Mouse (Mus musculus): ENCODE measurements around the gene Nfib.

DNA sequence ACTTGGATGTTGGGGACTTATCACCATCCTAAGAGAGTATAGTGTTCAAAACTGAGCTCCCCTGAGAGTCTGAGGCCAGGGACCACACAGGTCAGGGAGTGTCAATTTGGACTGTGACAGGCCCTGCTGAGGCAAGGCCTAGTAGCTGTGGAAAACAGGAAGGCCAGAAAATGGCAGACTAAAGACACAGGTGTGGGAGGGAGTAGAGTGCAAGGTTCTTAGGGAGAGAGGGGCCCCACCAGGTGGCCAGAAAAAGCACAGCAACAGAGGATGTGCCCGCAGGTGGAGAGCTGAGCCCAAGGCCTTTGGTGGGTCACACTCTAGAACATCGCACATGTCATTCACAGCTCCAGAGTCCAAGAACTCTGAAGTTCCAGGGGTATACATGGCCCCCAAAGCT, 10.3 kb upstream of the Nfib start:
- no peak for TF ChIP-seq POLR2A (IDR thresholded peaks at IDR 0.05; ENCODE audit: borderline replicate concordance, extremely low read depth, low read depth, low read length)
- TF ChIP-seq CTCF (IDR thresholded peaks at IDR 0.05; ENCODE audit: insufficient read depth, low read length): no peak

All from lung, adult 2 months (tissue).